Mouse (Mus musculus): ENCODE results near the gene Tnnc2. TPM values are rescaled to one million over a fixed set of nuclear protein-coding genes. Genes with fewer than 3 reads are reported as not detected.

Gene Tnnc2
- total and polyA plus RNA-seq, 2 experiments from 2014 or later: 0.38 to 0.50 TPM

DNA sequence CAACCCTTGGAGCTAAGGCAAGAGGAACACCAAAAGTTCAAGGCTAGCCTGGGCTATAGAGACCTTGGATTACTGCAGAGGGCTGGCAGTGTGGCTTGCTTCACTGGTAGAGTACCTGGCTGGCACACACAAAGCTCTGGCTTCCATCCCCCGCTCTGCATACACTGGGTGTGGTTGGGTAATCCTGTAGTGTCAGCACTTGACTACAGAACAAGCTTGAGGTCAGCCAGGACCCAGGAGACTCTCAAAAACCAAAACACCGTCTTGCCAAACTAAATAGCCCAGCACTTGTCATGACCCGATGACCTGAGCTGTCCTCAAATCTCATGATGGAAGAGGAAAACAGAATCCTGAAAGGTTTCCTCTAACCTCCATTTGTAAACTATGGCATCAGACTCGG is 10.7 kb upstream of the Tnnc2 start:
- no peak for TF ChIP-seq CTCF (IDR thresholded peaks at IDR 0.05; ENCODE audit: low read depth)
- Histone ChIP-seq H3K4me2 (ENCODE audit: low read depth) (no peak overlapping the region), H3K36me3 (ENCODE audit: insufficient read depth) (peaks cover 44% of the 10 kb centered on the region), H3K4me1 (ENCODE audit: insufficient read depth) (no peaks in the 10 kb centered on the region; the same call in 1 of the 2 replicates), H3K27ac (ENCODE audit: low read depth, low read length) (no peak overlapping the region), H3K9me3 (ENCODE audit: low read length) (no peaks in the 10 kb centered on the region), H3K9ac (no peak overlapping the region), H3K4me3 (ENCODE audit: low read depth, low read length) (no peak overlapping the region), H3K27me3 (ENCODE audit: insufficient read depth, low read length) (no peaks in the 10 kb centered on the region)
- DNase-seq: no peak
- ATAC-seq: no peak
- WGBS: 90% methylated on average over 4 of the region's 4 CpGs

DNA sequence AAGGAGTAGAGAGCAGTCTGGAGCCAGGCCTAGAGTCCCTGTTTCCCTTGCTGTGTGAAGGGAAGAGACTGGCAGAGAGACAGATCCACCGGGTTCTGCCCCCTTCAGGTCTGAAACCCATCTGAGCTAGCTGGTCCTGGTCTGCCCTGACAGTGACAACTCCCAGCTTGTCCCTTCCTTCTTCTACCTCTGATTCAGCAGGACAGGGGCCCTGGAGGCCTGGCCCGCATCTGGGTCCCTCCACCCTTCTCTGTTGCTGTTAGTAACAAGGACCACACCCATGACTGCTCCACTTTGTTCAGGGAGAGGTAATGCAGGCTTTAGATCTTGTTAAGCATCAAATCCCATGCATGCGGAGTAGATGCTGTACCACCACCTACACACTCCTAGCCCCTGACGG is 8.6 kb upstream of the Tnnc2 start:
- ATAC-seq (no peak), DNase-seq (no peak)
- 70% methylated on average over 4 of the region's 4 CpGs for WGBS
- Histone ChIP-seq H3K4me1 (ENCODE audit: insufficient read depth) (peaks cover 4% of the 10 kb centered on the region), H3K9me3 (ENCODE audit: low read length) (no peaks in the 10 kb centered on the region), H3K4me3 (ENCODE audit: low read depth, low read length) (no peak overlapping the region), H3K4me2 (ENCODE audit: low read depth) (no peak overlapping the region), H3K27me3 (ENCODE audit: insufficient read depth, low read length) (no peaks in the 10 kb centered on the region), H3K36me3 (ENCODE audit: insufficient read depth) (peaks cover 32% of the 10 kb centered on the region), H3K9ac (0 out of 2 replicates have a peak overlapping the region, but pooled peaks have one; percentile 26), H3K27ac (ENCODE audit: low read depth, low read length) (no peak overlapping the region)
- TF ChIP-seq CTCF (IDR thresholded peaks at IDR 0.05; ENCODE audit: low read depth): no peak

DNA sequence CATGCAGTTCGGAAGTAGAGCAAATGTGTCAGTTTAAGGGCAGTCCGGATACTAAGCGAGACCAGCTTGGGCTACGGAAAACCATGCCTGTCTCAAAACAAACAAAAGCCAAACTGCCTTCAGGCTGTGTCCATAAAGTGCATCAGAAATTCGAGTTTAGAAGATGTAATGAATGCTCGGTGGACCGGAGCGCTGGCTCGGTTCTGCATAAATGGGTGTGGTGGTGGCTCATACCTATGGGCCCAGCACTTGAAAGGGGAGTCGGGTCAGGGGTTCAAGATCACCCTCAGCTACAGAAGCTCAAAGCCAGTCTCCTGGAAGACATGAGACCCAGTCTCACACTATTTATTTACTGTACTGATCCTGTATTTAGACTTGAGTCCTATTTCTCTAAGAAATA is 8.0 kb upstream of the Tnnc2 start:
- Histone ChIP-seq H3K9ac (no peak overlapping the region), H3K27ac (ENCODE audit: low read depth, low read length) (no peak overlapping the region), H3K4me3 (ENCODE audit: low read depth, low read length) (no peak overlapping the region), H3K27me3 (ENCODE audit: insufficient read depth, low read length) (no peaks in the 10 kb centered on the region), H3K4me2 (ENCODE audit: low read depth) (no peak overlapping the region), H3K9me3 (ENCODE audit: low read length) (no peaks in the 10 kb centered on the region), H3K36me3 (ENCODE audit: insufficient read depth) (peaks cover 25% of the 10 kb centered on the region), H3K4me1 (ENCODE audit: insufficient read depth) (peaks cover 4% of the 10 kb centered on the region)
- no peak for DNase-seq
- ATAC-seq: no peak
- 87% methylated on average over 10 of the region's 10 CpGs for WGBS
- no peak for TF ChIP-seq CTCF (IDR thresholded peaks at IDR 0.05; ENCODE audit: low read depth)

DNA sequence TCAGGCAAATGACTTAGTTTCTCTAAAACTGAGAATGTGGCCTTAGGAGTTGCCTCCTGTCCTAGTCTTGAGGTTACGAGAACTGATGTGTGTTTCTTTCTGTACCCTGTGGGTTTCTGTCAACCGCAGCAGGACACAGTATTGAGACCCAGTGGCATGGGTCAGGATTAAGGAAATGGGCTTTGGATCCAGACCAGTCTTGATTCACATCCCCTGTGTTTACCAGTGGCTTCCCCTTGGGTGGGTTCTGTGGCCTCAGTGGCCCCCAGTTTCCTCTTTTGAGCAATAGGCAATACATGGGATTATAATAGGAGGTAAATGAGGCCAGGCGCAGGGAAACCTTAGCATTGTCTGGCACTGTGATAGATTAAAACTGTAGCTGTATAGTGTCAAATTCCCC is 7.3 kb upstream of the Tnnc2 start:
- ATAC-seq (no peak), DNase-seq (no peak)
- Histone ChIP-seq H3K27ac (ENCODE audit: low read depth, low read length) (no peak overlapping the region), H3K36me3 (ENCODE audit: insufficient read depth) (peaks cover 18% of the 10 kb centered on the region), H3K4me2 (ENCODE audit: low read depth) (peak overlapping the region; percentile 89), H3K4me1 (ENCODE audit: insufficient read depth) (peaks cover 4% of the 10 kb centered on the region), H3K4me3 (ENCODE audit: low read depth, low read length) (peak overlapping the region; percentile 76), H3K27me3 (ENCODE audit: insufficient read depth, low read length) (no peaks in the 10 kb centered on the region), H3K9me3 (ENCODE audit: low read length) (no peaks in the 10 kb centered on the region), H3K9ac (no peak overlapping the region; the same call in 1 of the 2 replicates)
- TF ChIP-seq CTCF (IDR thresholded peaks at IDR 0.05; ENCODE audit: low read depth): no peak
- 88% methylated on average over 3 of the region's 3 CpGs for WGBS

DNA sequence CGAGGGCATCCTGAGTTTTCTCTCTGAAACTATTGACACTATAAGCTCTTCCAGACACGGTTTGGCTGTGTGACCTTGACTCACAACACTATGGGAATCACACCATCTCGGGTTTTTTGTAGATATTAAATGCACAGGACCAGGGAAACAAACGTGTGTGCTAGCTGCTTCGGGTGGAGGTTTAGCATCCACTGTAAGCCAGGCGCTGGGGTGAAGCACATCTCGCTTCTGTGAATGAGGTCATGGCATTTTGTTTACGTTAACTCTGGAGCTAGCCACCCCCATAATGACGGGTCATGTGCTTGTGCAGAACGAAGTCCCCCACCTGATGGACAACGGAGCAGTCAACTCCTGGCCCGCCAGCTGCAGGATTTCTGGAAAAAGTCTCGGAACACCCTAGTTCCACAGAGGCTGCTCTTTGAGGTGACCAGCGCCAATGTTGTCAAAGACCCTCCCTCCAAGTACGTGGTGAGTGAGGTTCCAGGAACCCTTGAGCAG is 6.7 kb upstream of the Tnnc2 start:
- H3K4me2 ChIP-seq (ENCODE audit: low read depth): peak overlapping the region; percentile 89
- H3K27me3 ChIP-seq (ENCODE audit: insufficient read depth, low read length): no peaks in the 10 kb centered on the region
- no peaks in the 10 kb centered on the region for H3K9me3 ChIP-seq (ENCODE audit: low read length)
- peak overlapping the region; percentile 82 for H3K9ac ChIP-seq
- 8% methylated on average over 15 of the region's 15 CpGs for WGBS
- H3K4me3 ChIP-seq (ENCODE audit: low read depth, low read length): peak overlapping the region; percentile 76
- H3K27ac ChIP-seq (ENCODE audit: low read depth, low read length): peak overlapping the region; percentile 78
- no peak for TF ChIP-seq CTCF (IDR thresholded peaks at IDR 0.05; ENCODE audit: low read depth)
- DNase-seq (no peak), ATAC-seq (0 out of 2 replicates have a peak, but pooled peaks have one; percentile 2)
- H3K36me3 ChIP-seq (ENCODE audit: insufficient read depth): peaks cover 12% of the 10 kb centered on the region
- H3K4me1 ChIP-seq (ENCODE audit: insufficient read depth): peaks cover 4% of the 10 kb centered on the region

DNA sequence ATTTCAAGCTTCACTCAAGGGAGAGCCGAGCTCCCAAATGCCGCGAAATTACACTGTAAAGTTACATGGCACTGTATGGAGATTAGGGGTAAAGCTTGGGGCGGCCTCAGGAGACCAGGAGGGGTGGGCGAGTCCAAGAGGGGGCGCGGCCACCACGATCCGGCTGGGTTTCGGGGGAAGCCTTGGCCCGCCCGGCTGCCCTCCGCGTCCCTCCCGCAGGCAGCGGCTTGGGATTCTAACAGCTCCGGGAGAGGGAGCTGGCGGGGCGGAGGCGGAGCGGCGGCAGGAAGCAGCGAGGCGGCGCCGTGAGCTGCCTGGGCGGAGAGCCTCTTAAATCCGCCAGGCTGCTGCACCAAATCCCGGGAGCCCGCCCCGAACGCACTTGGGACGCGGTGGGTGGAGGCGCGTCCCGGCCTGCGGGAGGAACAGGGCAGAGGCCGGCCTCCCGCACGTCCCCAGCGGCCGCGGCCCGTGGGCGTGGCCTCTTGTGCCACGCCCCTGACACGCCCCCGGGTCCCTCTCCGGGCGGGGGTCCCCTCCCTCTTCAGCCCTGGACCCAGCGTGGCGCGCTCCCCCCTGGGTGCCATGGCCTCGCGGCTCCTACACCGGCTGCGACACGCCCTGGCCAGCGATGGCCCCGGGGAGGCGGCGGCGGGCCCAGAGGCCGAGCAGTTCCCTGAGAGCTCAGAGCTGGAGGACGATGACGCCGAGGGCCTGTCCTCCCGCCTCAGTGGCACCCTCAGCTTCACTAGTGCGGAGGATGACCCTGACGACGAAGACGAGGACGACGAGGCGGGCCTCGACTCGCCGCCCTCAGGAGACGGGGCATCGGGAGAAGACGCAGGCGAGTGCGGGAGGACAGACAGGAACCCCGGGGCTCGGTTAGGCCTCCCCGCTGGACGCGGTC is 6.0 kb upstream of the Tnnc2 start, which contains the start of gene Snx21:
Gene Snx21, plus strand, starts transcription at position 343 of the 907 bp plus-strand sequence.
- H3K27me3 ChIP-seq (ENCODE audit: insufficient read depth, low read length): no peaks in the 10 kb centered on the region
- peak within 1 kb of the TSS; percentile 82 for H3K9ac ChIP-seq
- DNase-seq (peak; percentile 87), ATAC-seq (peak; percentile 87)
- H3K4me1 ChIP-seq (ENCODE audit: insufficient read depth): peaks cover 4% of the 10 kb centered on the region
- WGBS: 2% methylated on average over 78 of the region's 89 CpGs
- H3K9me3 ChIP-seq (ENCODE audit: low read length): no peaks in the 10 kb centered on the region
- peak within 1 kb of the TSS; percentile 76 for H3K4me3 ChIP-seq (ENCODE audit: low read depth, low read length)
- peak within 1 kb of the TSS; percentile 89 for H3K4me2 ChIP-seq (ENCODE audit: low read depth)
- H3K36me3 ChIP-seq (ENCODE audit: insufficient read depth): peaks cover 7% of the 10 kb centered on the region; the same call in 1 of the 2 replicates
- H3K27ac ChIP-seq (ENCODE audit: low read depth, low read length): peak within 1 kb of the TSS; percentile 78
- TF ChIP-seq CTCF (IDR thresholded peaks at IDR 0.05; ENCODE audit: low read depth): peak; percentile 71
